Mouse (Mus musculus): Measurements from ENCODE around the gene Hoxb7.

Gene Hoxb7

DNA sequence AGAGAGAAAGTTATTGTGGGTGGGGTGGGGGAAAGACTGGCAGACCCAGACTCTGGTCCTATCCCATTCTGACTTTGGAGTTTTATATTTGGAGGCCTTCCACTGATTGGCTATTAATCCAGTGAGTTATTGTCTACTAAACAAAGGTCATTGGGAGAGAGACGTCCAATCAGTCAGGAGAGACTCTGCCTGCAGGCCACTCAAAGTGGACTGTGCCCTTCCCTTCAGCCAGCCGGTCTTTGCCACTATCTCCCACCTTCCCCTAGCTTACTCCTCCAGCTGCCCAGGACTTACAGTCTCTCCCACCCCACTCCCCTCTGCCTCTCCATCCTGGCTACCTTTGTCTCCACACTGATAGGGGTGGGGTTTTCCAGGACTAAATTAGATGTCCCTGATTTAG is 50.2 kb downstream of the Hoxb7 start:
- no peak for DNase-seq (ENCODE audit: low read depth)

DNA sequence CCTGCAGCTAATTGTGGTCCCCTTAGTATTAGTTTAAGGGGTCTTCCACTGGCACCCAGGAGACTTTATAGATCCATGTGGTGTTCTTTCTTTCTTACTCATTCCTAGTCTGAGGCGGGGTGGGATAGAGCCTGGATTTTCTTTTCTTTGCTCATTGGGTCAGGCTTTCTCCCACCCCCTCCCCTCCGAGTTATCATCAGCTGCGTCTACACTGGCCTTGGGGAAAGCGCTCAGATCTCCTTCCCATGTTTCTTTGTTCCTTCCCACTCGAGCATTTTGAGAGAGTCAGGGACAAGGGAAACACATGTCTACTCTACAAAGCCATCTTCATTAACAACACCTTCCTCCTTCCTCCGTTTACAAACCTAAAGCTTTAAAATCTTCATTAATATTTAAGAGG is 50.6 kb downstream of the Hoxb7 start:
- DNase-seq (ENCODE audit: low read depth) = no peak

DNA sequence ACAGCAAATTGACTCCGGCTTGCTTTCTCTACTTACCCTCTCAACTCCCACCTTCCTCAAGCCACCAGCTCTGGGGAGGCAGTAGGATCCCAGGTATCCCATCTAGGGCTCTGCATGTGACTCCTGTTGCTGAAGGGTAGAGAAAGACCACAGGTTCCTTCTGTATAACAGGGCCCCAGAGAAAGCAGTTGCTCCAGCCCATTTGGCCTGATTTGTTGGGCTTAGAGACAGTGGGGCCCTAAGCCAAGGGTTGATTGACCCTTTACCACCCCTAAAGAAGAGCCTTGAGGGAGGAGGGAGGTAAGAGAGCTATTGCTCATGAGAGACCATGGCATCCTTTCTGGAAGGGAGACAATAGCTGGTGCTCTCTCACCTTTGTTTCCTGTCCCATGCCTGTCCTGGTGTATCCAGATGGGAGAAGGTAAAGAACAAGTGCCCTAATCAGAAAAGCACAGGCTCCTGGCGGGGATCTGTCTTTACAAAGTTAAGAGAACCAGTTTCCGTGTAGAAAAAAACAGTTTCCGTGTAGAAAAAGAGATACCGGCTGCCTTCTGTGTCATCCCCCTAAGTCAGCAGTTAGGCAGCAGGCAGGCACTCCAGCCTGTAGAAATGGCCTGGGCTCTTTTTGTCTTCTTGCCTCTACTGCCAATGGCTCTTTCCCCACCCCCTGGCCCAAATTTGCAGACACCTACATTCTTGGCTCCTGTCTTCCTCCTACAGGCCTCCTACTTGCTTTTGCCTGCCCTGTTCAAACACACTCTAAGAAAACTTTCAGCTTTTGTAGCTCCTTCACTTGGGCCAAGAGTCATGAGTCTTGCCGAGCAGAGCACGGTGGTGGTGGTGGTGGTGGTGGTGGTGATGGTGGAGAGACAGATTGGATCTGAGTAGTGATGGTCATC is 52.8 kb downstream of the Hoxb7 start:
- DNase-seq (ENCODE audit: low read depth) = no peak

Data from c-Kit-positive CD71-positive TER-119-negative erythroid progenitor cells, embryonic 14.5 days (primary cell).